Mouse (Mus musculus) cerebral cortex, adult 2 months (tissue): ENCODE measurements around the gene Fam83f.

Experiments
- WGBS: fragments of 180-500 bp; shearing (Covaris S2); methylation state at CpG from one replicate; pipeline ENCODE4 v1.1.7; 2018; 5-methylcytosine and 5-hydroxymethylcytosine counted together

The Fam83f gene

GRCm38 (mm10) chr15:80671295-80672252 lies at the start of gene Fam83f:
TSS of gene Fam83f (plus strand) at chr15:80671847.
- WGBS, result 17% methylated on average over 85 of the region's 85 CpGs

DNA sequence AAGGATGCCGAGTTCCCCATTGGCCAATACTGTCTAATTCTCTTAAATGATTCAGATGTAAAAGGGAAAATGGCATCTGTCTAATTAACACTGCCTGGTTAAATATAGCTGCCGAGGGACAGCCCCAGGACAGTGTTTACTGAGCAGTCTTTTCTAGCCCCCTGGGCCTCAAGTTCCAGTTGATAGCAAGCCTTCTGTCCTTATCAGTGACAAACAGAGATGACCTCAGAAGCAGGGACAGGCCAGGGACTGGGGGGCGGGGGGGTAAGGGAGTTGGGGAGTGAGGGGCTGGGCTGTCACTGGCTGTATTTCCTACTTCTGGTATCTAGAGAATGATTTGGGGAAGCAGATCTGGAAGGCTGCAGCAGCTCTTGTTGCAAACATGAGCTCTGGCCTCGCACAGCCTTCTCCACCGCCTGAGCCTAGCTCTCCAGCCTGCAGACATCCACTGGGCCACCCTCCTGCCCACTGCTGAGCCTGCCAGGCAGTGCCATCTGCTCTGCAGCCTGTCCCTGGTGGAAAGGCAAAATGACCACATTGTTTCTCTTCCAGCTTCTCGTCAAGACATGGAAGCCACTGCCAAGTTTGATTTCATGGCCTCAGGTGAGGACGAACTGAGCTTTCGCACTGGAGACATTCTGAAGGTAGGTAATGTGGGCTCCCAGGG lies 48.3 kb upstream of the Fam83f start:
- 67% methylated on average over 8 of the region's 8 CpGs for WGBS

GRCm38 (mm10) chr15:80626472-80626871 lies 45.2 kb upstream of the Fam83f start:
- WGBS, result 74% methylated on average over 6 of the region's 6 CpGs

DNA sequence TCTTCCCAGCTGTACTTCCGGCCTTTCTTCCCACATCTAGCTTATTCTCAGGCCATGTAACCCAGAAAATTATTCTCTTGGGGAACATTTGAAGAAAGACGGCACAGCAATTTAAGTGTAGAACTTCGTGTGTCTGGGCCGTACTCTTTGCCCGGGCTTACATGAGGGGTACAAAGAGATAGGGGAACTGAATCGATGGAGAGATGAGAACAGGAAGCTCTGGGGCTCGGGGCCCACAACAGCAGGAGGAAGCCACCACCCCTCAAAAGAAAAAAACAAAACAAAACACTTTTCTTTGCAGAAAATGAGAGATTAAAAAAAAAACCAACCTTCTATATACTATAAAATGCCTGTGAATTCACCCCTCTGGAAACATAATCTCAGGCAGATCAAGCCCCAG lies 41.5 kb upstream of the Fam83f start:
- 61% methylated on average over 7 of the region's 7 CpGs for WGBS

DNA sequence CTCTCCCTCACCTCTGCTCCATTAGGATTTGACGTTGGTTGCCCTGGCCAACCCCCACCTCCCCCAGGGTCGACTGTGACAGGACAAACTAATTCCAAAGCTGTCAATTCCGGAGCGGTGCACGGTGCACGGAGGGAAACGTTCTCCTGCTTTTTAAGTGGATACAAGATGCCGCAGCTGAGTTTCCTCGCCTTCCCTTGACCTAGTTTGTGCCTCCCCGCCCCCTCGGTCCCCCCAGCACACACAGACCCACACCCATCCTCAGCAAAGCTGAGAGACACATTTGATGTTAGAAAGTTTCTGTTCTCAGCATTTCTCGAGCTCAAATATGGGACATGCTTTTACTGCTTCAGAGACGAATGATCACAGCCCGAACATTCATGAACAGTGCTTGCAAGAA lies 40.9 kb upstream of the Fam83f start:
- 42% methylated on average over 14 of the region's 14 CpGs for WGBS

GRCm38 (mm10) chr15:80631311-80631710 lies 40.3 kb upstream of the Fam83f start:
- WGBS, result 82% methylated on average over 2 of the region's 2 CpGs

GRCm38 (mm10) chr15:80632280-80632893 lies 39.3 kb upstream of the Fam83f start:
- WGBS, result 48% methylated on average over 13 of the region's 13 CpGs

GRCm38 (mm10) chr15:80634391-80635193 lies 37.1 kb upstream of the Fam83f start:
- 44% methylated on average over 11 of the region's 11 CpGs for WGBS

DNA sequence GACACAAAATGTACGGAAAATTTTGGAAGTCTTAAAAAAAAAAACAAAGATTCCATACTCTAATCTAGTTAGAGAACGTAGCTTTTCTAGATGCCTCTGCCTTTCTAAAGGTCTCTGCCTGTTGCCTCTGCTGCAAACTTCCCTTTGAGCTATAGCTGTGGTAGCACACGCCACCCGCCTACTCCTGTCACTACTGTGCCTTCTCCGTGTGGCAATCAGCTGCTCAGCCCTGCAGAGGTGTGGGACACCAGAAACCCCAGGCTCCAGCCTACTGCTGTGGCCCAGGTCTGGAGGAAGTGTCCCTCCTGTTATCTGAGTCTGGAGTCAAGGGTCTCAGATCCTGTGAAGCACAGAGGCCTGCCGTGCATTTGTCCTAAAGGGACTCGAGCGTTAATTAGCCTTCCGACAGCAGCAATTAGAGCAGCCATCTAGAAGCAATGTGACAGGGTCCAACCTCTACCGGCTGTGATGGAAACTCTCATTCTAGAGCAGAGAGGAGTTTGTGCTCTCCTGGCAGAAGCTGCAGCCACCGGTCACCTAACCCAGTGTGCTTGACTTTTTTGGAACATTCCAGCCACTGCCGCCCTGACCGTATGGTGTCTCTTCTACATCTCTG lies 34.8 kb upstream of the Fam83f start:
- 73% methylated on average over 13 of the region's 13 CpGs for WGBS

DNA sequence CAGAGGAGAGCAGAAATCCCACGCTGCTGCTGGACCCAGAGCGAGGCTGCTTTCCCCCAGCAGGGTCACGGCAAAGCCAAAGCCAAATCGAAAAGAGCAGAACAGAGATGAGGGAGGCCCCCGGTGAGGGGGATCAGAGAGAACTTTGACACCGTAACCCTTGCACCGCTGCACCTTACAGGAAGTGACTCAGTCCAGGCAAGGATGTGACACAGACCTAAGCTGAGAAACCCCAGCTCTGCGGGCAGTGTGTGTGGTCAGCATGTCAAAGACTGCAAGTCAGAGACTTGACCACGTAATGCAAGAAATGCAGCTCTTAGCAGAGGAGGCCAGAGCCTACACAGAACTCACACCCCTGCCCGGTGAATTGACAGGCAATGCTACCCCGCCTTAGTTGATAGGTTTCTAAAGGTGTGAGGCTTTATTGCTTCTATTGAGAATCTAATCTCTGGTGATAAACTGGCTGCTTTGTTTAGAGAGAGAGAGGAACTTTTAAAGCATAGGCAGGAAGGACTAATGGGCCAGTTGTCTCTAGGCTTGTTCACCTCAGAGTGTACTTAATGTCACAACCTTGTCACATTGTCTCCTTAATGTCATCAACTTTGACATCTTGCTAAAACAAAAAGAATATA lies 32.5 kb upstream of the Fam83f start:
- WGBS, result 78% methylated on average over 11 of the region's 11 CpGs

GRCm38 (mm10) chr15:80639874-80640273 lies 31.8 kb upstream of the Fam83f start:
- WGBS, result 94% methylated on average over 3 of the region's 3 CpGs

GRCm38 (mm10) chr15:80641702-80642435 lies 29.8 kb upstream of the Fam83f start:
- 87% methylated on average over 2 of the region's 2 CpGs for WGBS

GRCm38 (mm10) chr15:80645006-80645797 lies 26.4 kb upstream of the Fam83f start:
- 94% methylated on average over 17 of the region's 17 CpGs for WGBS

DNA sequence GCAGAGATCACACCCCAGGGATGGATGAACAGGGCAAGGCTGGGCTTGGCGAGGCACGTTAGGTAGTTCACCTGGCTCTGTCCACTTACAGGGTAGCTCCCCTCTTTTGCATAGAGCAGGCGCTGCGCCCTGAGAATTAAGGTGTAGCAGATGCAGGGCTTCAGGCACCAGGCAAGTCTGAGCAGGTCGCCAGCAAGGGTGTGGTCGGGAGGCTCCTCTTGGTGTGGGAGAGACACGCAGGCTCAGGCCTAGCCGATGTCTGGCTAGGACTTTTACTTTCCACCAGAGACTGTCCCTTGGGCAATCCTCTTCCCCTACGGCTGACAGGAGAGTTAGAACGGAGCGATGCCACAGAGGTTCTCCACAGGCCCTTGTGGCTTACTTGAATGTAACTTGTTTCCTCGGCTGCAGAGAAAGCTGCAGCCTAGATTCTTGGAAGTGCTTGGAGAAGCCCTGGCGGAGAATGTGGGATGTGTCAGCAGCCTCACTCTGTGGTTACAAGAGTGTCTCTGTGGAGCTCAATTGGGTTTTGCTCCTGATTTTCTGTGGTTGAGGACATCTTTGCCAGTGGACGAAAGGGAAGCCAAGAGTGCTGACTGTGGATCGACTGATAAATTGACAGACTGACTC lies 22.6 kb upstream of the Fam83f start:
- 56% methylated on average over 15 of the region's 15 CpGs for WGBS

- 60% methylated on average over 2 of the region's 2 CpGs for WGBS
These were observed 21.2 kb upstream of the Fam83f start for GRCm38 (mm10) chr15:80650412-80650811.

GRCm38 (mm10) chr15:80653865-80654264 lies 17.8 kb upstream of the Fam83f start:
- 66% methylated on average over 8 of the region's 8 CpGs for WGBS

DNA sequence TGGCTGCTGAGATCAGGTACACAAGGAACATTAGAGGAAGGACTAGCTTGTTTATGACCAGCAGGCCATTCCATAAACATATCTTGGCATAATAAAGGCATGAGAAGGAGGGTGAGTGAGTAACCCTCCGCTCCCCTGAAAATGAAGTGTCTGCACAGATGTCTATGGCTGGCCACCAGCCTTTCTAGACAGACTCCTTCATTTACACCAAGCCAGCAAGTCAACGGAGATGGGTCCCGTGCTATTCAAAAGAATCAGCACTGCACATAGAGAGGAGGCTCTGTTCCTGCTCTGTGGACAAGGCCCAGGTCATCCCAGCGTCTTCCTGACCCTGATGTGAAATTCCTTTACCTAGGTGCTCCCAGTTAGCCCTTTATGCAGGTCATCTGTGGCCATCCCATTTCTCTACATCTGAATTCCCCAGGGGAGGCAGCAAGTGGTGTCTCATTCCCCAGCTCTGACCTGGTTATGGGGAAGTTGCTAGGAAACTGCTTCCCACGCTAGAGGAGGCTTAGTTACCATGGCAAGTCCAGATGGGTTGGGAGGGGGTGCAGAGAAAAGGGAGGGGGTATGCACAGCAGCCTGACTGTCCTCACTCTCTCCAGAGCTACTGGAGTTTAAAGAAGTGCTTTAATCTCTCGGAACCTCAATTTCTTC lies 12.7 kb upstream of the Fam83f start:
- 37% methylated on average over 6 of the region's 6 CpGs for WGBS

DNA sequence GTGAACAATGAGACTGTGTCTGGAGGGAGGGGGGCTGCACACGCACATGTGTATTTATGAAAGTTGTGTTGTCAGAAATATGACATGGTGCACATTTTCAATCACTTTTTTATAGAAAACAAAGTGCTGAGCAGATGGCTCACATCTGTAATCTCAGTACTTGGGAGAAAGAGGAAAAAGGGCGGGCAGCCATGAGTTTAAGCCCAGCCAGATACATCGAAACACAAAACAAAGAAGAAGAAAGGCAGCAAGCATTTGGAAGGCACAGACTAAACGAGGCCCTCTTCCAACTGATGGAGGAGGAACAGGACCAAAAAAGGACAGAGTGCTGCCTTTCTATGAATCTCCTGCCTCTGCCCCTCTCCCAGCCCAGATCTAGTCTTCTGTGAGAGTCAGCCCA lies 10.7 kb upstream of the Fam83f start:
- 35% methylated on average over 4 of the region's 4 CpGs for WGBS
